Mouse (Mus musculus): ENCODE data around the gene Tnnt1.

Gene Tnnt1

GRCm38 (mm10) chr7:4521231-4522003 lies 5.2 kb upstream of the Tnnt1 start:
- peak; percentile 41 for DNase-seq (ENCODE audit: low read depth)

- DNase-seq (ENCODE audit: low read depth), result peak; percentile 47
Measured at GRCm38 (mm10) chr7:4518487-4518886, 2.3 kb upstream of the Tnnt1 start.

GRCm38 (mm10) chr7:4515853-4516252 lies 329 bp downstream of the Tnnt1 start:
- DNase-seq (ENCODE audit: low read depth), result no peak

- DNase-seq (ENCODE audit: low read depth), result no peak
Measured at GRCm38 (mm10) chr7:4513829-4514712, 2.1 kb downstream of the Tnnt1 start.

GRCm38 (mm10) chr7:4513236-4513635 lies 2.9 kb downstream of the Tnnt1 start:
- DNase-seq (ENCODE audit: low read depth), result peak; percentile 84

- DNase-seq (ENCODE audit: low read depth), result no peak
Measured at GRCm38 (mm10) chr7:4511489-4512224, 4.5 kb downstream of the Tnnt1 start.

- peak; percentile 86 for DNase-seq (ENCODE audit: low read depth)
Measured at GRCm38 (mm10) chr7:4509863-4510608, 6.1 kb downstream of the Tnnt1 start.

GRCm38 (mm10) chr7:4508739-4509116 lies 7.5 kb downstream of the Tnnt1 start:
- no peak for DNase-seq (ENCODE audit: low read depth)

GRCm38 (mm10) chr7:4508062-4508738 lies 8.0 kb downstream of the Tnnt1 start:
- peak; percentile 39 for DNase-seq (ENCODE audit: low read depth)

GRCm38 (mm10) chr7:4507220-4507619 lies 9.0 kb downstream of the Tnnt1 start:
- DNase-seq (ENCODE audit: low read depth), result no peak

- no peak for DNase-seq (ENCODE audit: low read depth)
Measured at GRCm38 (mm10) chr7:4504646-4505435, 11.3 kb downstream of the Tnnt1 start.

- no peak for DNase-seq (ENCODE audit: low read depth)
Measured at GRCm38 (mm10) chr7:4503858-4504257, 12.3 kb downstream of the Tnnt1 start.

- DNase-seq (ENCODE audit: low read depth), result no peak
Measured at GRCm38 (mm10) chr7:4503100-4503499, 13.1 kb downstream of the Tnnt1 start.

- peak; percentile 51 for DNase-seq (ENCODE audit: low read depth)
Measured at GRCm38 (mm10) chr7:4502421-4503090, 13.6 kb downstream of the Tnnt1 start.

- DNase-seq (ENCODE audit: low read depth), result peak; percentile 95
Measured at GRCm38 (mm10) chr7:4501558-4502397, 14.4 kb downstream of the Tnnt1 start, which contains the start of gene Ppp1r12c. TSS of gene Ppp1r12c (minus strand) at chr7:4501680.

- DNase-seq (ENCODE audit: low read depth), result peak; percentile 80
Measured at GRCm38 (mm10) chr7:4500892-4501471, 15.2 kb downstream of the Tnnt1 start.

- no peak for DNase-seq (ENCODE audit: low read depth)
Measured at GRCm38 (mm10) chr7:4499034-4499433, 17.1 kb downstream of the Tnnt1 start.

GRCm38 (mm10) chr7:4498251-4498650 lies 17.9 kb downstream of the Tnnt1 start:
- no peak for DNase-seq (ENCODE audit: low read depth)

Measured in induced T-regulatory cell, adult 2 months (primary cell).